In genomic region chr10:95705747-95706146, GRCm38 (mm10) we compare ENCODE assay signal across 27 mouse cellular contexts. TPM values are rescaled to one million over a fixed set of nuclear protein-coding genes. Genes with fewer than 3 reads are reported as not detected.
"Had no signal": no experiment of that assay in that cellular context is flagged by ENCODE, and none has a peak within 500 bp of the region (broad histone marks: within the 10 kb centered on the region; RNA-seq: fewer than 3 reads in every experiment).

No protein-coding gene starts in this region.

- H3K27ac ChIP-seq: liver, embryonic 13.5 days; stomach, postnatal 0 days had no signal

- DNase-seq: kidney, adult 9 months; kidney, postnatal 14 days; kidney, postnatal 4 days; liver, embryonic 13.5 days; lung, adult 2 months; lung, postnatal 14 days; lung, postnatal 4 days; midbrain, embryonic 14.5 days; right cerebral cortex, postnatal 4 days; thymus, postnatal 25 days had no signal

- H3K4me3 ChIP-seq: liver, embryonic 13.5 days had no signal

- H3K4me1 ChIP-seq: liver, embryonic 13.5 days had no signal

RNA-seq across cellular contexts. Expression of gene Anapc15-ps, which starts 32.5 kb away (rescaled TPM):
- total RNA-seq: layer of hippocampus, adult 18-20 months; layer of hippocampus, postnatal 14 days; left cerebral cortex, postnatal 10 days; left cerebral cortex, postnatal 36 days; liver, adult 2 months; midbrain, postnatal 0 days had no signal
- polyA plus RNA-seq: kidney, embryonic 16.5 days; limb, embryonic 11.5 days; limb, embryonic 14.5 days; liver, adult 2 months; liver, embryonic 13.5 days; liver, embryonic 16.5 days; lung, adult 2 months; lung, embryonic 16.5 days; midbrain, embryonic 11.5 days; midbrain, embryonic 14.5 days; midbrain, postnatal 0 days; neural tube, embryonic 11.5 days; neural tube, embryonic 14.5 days; stomach, embryonic 14.5 days; stomach, postnatal 0 days; thymus, postnatal 0 days had no signal
